Mouse (Mus musculus): ENCODE measurements around the gene Hoxd8.

DNA sequence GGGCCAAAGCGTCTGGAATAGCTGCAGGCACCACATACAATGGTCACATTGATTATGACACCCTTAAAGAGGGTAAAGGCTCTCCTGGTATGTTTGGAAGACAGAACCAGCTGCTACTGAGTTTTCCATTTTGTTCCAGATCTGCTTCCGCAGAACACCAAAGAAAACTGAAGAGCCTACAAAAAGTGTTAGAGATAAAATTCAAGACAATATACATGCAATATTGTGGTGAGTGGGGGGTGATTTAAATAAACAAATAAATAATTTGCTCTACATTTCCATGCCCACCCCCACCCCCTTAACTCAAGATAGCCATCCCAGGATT, 35.0 kb downstream of the Hoxd8 start:
- TF ChIP-seq CTCF (IDR thresholded peaks at IDR 0.05; ENCODE audit: control insufficient read depth, insufficient read depth, low read length): no peak
- no peak for TF ChIP-seq POLR2A (IDR thresholded peaks at IDR 0.05; ENCODE audit: borderline replicate concordance, control insufficient read depth, low read depth, low read length)

Measured in bone marrow, adult 2 months (tissue).